Mouse (Mus musculus) cerebellum, adult 9-10 months (tissue): ENCODE results near the gene Hba-a1.
"Not testable (repeated sequence)": the region's sequence is repeated elsewhere in the genome, so short reads cannot be mapped to it uniquely, and the experiment has no call there.

Source experiments
- DNase-seq: peaks from one replicate; pipeline ENCODE4 v3.0.0; 2022

Hba-a1 gene

GRCm38 (mm10) chr11:32262674-32263415 lies 20.5 kb upstream of the Hba-a1 start:
- no peak for DNase-seq

DNA sequence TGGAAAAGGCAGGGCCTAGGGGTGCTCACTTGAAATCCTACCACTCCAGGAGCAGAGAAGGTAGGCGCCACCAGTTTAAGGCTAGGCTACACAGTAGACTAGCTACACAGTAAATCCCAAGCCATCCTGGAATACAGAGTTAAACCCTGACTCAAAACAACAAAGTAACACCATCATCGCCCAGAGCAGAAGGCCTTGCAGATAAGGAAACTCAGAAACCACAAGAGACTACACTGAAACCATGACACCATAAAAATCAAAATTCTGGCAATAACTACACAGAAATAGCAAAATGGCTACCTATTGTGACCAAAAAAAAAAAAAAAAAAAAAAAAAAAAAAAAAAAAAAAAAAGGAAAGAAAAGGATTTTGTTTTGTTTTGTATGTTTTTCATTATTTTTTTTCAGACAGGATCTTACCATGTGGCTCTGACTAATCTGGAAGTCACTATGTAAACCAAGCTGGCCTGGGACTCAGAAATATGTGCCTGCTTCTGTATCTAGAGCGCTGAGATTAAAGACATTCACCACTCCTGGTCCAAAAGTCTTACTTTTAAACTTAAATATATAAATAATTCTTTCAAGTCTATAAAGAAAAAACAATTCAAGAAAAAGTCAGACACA lies 18.1 kb upstream of the Hba-a1 start:
- no peak for DNase-seq

DNA sequence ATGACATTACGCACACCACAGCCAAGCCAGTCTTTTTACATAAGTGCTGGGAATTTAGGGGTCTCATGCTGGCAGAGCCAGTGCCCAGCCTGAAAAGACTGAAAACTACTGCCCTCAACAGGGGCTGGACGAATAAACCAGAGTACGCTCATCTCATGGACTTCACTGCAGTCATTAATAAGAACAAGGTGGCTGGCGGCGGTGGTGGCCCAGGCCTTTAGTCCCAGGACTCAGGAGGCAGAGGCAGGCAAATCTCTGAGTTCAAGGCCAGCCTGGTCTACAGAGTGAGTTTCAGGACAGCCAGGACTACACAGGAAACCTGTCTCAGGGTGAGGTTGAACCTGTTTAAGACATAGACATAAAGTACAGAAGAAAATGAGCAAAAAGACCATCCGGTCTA lies 17.1 kb upstream of the Hba-a1 start:
- no peak for DNase-seq

GRCm38 (mm10) chr11:32266776-32267175 lies 16.5 kb upstream of the Hba-a1 start:
- DNase-seq: peak; percentile 22

- peak; percentile 94 for DNase-seq
Measured at GRCm38 (mm10) chr11:32267188-32267884, 16.0 kb upstream of the Hba-a1 start, which contains the start of gene Nprl3. Gene Nprl3 (minus strand): TSS chr11:32267707.

GRCm38 (mm10) chr11:32267964-32268363 lies 15.3 kb upstream of the Hba-a1 start:
- no peak for DNase-seq

- DNase-seq: no peak
Measured at GRCm38 (mm10) chr11:32268952-32269351, 14.4 kb upstream of the Hba-a1 start.

GRCm38 (mm10) chr11:32271178-32271577 lies 12.1 kb upstream of the Hba-a1 start:
- no peak for DNase-seq

DNA sequence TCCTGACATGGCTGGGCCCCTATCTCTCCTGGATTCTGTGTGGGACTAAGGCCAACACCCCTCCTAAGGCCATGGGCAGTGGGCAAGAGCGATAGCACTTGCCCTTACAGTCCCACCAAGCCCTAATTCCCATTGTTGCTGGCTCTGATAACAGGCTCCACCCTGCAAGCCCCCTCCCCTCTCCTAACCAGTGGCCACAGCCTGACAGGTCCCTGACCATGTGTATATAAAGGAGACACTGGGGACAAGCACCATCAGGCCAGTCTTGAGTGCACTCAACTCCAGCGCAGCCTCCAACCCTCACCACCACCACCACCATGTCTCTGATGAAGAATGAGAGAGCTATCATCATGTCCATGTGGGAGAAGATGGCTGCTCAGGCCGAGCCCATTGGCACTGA lies 7.0 kb upstream of the Hba-a1 start, which contains the start of gene Hba-x:
Hba-x (plus strand) TSS at position 54 of the 400 bp plus-strand sequence.
- no peak for DNase-seq

DNA sequence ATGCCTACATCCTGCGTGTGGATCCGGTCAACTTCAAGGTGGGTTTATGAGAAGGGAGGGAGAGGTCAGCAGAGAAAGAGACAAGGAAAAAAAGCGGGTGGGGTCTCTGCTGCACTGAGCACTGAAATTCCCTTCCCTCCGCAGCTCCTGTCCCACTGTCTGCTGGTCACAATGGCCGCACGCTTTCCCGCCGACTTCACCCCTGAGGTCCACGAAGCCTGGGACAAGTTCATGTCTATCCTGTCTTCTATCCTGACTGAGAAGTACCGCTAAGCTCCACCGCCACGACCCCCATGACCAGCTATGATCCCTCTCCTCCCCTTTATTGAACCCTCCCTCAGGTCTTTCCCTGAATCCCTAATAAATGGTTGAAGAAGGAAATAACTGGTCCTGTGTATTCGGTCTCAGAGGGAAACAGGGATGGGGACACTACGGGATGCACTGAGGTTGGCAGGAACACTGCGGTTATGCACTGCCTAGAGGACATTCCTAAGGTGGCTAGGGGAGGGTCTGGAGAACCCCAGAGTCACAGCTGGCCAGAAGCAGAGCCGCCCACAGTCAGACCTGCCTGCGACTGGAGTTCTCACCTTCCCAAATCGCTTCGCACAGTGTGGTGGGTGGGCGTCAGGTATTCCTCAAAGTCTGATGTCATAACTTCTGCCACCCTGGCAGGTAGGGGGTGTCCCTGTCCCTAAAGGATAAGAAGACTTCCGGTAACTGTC lies 5.4 kb upstream of the Hba-a1 start:
- no peak for DNase-seq

DNA sequence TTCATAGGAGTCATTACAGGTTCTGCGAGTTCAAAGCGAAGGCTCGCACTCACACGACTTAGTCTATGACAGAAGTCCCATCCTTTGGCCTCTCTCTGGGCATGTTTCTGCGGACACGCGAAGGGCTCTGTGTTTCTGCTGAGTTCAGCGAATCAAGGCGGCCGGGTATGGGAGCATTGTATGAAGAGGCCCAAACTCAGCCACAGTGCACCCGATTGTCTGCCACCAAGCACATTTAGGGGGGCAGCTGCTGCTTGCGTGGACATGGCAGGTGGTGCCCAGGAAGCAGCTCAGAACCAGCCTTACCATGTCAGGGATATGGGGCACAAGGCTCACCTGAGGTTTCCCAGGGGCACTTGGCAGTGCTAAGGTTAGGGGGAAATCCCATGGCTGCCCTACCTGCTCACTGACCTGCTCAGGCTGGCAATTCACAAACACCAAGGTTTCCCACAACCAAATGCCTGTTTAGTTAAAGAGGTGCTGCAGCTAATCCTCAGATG lies 4.8 kb upstream of the Hba-a1 start:
- DNase-seq: no peak

- no peak for DNase-seq
Measured at GRCm38 (mm10) chr11:32280646-32281045, 2.7 kb upstream of the Hba-a1 start.

GRCm38 (mm10) chr11:32281416-32282144 lies 1.7 kb upstream of the Hba-a1 start:
- no peak for DNase-seq

DNA sequence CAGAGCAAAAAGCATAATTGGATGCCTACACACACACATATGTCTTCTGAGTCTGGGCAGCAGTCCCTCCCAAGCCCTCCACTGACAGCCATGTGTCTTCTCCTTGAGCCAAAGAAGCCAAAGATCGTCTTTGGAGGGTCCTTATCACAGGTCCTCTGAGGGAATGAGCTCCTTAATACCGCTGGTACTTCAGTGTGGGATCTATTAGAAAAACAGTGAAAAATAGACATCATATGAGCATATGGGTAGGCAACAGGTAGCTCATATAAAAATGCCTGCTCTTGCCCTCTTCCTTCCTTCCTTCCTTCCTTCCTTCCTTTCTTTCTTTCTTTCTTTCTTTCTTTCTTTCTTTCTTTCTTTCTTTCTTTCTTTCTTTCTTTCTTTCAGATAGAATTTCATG lies 1.3 kb downstream of the Hba-a1 start:
- not testable (repeated sequence) for DNase-seq

GRCm38 (mm10) chr11:32285031-32285775 lies 1.9 kb downstream of the Hba-a1 start:
- no peak for DNase-seq

DNA sequence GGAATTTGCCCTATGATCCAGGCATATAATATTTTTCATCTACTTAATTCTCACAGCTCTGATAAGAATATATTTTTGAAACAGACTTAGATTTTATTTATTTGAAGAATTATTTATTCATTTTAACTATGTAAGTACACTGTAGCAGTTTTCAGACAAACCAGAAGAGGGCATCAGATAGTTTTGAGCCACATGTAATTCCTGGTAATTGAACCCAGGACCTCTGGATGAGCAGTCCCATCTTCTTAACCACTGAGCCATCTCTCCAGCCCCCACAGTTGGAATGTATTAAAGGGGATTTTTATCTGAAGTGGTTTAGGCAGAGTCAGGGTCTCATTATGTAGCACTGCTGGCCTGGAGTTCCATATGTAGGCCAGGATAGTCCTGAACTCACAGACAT lies 2.6 kb downstream of the Hba-a1 start:
- DNase-seq: not testable (repeated sequence)

DNA sequence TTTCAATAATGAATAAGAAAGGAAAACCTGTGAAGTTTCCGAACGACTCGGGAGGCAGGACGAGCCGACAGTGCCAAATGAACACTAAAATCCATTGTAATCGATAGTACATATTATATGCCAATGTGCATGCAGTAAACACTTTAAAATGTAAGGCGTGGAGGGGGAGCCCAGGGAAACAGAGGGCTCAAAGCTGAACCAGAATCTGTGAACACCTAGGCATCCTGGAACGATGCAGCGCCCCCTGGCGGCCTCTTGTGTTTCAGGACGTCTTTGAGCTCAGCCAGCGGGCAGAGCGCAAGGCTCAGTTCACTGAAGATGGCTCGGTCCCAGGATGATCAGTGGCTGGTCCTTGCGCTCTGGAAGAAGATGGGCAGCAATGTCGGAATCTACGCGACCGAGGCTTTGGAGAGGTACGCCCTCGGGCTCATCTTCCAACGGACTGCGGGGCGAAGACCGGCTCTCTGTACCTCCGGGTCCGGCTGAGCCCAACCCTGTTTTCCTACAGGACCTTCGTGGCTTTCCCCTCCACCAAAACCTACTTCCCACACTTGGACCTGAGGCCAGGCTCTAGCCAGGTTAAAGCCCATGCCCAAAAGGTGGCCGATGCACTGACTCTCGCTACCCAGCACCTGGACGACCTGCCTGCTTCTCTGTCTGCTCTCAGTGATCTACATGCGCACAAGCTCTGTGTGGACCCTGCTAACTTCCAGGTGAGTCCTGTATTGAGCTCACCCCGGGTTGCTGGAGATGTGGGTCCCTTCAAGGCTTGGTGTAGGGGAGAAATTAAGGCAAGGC lies 3.6 kb downstream of the Hba-a1 start, which contains the start of gene Hbq1b:
Hbq1b (plus strand) TSS at position 271 of the 798 bp plus-strand sequence.
- peak; percentile 86 for DNase-seq

GRCm38 (mm10) chr11:32287493-32287825 lies 4.1 kb downstream of the Hba-a1 start:
- no peak for DNase-seq

GRCm38 (mm10) chr11:32292819-32293218 lies 9.5 kb downstream of the Hba-a1 start:
- DNase-seq: not testable (repeated sequence)

GRCm38 (mm10) chr11:32293479-32293878 lies 10.2 kb downstream of the Hba-a1 start:
- not testable (repeated sequence) for DNase-seq

GRCm38 (mm10) chr11:32296203-32296602 lies 12.9 kb downstream of the Hba-a1 start, which contains the start of gene Hba-a2:
Gene Hba-a2 (plus strand): TSS chr11:32296489.
- not testable (repeated sequence) for DNase-seq
